Mouse (Mus musculus): ENCODE data around the gene Mfap3l. TPM values are rescaled to one million over a fixed set of nuclear protein-coding genes. Genes with fewer than 3 reads are reported as not detected.
"Not testable (repeated sequence)": the region's sequence is repeated elsewhere in the genome, so short reads cannot be mapped to it uniquely, and the experiment has no call there.

The Mfap3l gene
- polyA plus RNA-seq, 1 experiment = 39.8 TPM

GRCm38 (mm10) chr8:60649081-60649480 is 16.5 kb downstream of the Mfap3l start:
- no peak for DNase-seq (ENCODE audit: extremely low spot score in 1 of 2, low spot score in 1 of 2)

GRCm38 (mm10) chr8:60650119-60650518 is 17.5 kb downstream of the Mfap3l start:
- DNase-seq (ENCODE audit: extremely low spot score in 1 of 2, low spot score in 1 of 2) = no peak

DNA sequence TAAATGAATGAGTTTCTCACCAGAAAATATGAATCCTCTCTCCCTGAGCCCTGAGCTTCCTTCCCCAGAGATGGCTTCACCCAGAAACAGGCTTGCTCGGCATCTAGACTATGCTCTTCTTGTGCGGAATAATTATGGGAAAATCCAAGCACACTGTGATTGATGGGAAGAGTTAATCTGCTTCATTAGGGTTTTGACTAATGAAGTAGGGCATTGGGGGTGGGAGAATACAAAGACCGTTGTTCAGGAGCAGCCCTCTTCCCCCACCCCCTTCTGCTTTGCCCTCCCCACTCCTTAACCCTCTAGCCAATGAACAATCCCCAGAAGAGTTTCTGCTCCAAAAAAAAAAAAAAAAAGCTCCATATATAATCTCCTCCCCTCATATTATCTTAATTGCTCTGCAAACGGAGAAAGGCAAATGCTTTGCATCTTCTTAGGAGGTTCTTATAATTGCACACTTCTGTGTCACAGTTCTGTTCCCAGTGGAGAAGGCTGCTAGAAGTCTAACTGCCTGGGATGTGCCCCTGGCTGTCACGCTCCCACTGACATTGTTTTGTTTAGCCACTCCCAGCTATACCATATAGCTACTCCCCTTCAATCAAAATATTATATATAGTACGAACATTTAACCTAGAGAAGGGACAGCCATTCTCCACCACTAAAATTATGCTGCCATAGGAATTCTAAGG is 24.9 kb downstream of the Mfap3l start:
- no peak for DNase-seq (ENCODE audit: extremely low spot score in 1 of 2, low spot score in 1 of 2)

DNA sequence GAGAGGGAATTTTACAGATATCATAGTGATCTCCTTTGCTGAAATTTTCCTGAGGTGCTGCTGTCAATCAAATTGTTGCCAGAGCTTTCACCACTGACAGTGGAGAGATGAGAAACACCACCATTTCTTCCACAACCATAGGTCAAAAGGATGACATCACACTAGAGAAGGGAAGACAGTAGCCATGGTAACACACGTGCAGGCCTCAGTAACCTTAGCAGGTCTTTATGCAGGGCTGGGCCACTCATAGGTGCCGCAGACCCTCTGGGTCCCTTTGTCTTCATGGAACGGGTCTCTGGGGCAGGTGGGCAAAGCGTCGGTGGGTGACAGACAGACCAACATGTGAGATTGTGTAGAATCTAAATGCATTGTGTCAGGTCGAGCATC is 25.5 kb downstream of the Mfap3l start:
- DNase-seq (ENCODE audit: extremely low spot score in 1 of 2, low spot score in 1 of 2) = no peak

DNA sequence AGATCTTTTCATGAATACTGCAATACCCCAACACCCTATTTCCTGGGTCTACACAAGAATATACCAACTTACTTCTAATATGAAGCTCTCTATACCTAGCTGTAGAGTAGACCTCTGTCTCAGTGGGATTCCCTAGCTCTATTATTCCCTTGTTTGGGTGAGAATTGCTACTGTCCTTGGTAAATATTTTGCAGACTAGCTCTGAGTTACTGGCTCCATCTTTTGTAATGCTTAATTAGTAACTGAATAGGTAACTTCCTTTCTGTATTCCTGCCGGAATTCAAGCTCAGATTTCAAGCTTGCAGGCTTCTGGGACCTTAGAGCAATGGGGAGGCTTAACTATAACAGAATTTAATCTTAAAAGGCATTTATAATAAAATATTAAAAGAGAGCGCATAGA is 26.1 kb downstream of the Mfap3l start:
- DNase-seq (ENCODE audit: extremely low spot score in 1 of 2, low spot score in 1 of 2) = not testable (repeated sequence)

DNA sequence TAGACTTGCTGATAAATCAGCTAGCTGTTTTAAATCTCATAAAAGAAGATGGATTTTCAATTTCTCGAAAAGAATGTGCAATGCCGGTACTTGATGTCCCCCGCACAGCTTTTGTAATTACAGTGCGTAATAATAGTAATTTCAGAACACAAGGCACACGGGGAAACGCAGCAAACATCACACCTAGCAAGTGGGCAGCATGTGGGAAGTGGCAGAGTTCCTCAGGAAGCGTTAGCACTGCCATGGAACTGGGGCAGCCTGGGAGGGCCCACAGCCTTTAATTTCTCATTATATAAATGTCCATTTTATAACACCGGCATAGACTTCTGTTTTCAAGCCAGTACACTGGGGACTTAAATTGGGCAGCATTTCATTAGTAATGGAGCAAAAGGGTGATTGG is 27.1 kb downstream of the Mfap3l start:
- DNase-seq (ENCODE audit: extremely low spot score in 1 of 2, low spot score in 1 of 2) = peak; percentile 17 to 38

GRCm38 (mm10) chr8:60661191-60661590 is 28.6 kb downstream of the Mfap3l start:
- DNase-seq (ENCODE audit: extremely low spot score in 1 of 2, low spot score in 1 of 2) = no peak

DNA sequence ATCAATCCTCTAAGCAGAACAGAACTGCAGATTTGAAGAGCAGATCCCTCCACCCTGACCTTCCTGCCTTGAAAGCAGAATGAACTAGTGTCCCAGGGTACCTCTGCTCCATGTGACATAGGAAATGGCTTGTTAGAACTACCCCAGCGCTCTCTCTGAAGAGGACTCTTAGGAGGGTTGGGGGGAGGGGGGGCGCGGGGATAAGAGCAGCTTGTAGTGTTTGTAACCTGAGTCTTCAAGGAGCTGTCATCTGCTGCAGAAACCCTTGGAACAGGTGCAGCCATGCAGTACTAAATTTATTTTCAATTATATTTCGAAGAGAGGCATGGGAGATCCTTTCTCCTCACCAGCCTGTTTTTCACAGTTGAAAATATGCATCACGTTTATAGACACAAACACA is 30.9 kb downstream of the Mfap3l start:
- DNase-seq (ENCODE audit: extremely low spot score in 1 of 2, low spot score in 1 of 2) = no peak

DNA sequence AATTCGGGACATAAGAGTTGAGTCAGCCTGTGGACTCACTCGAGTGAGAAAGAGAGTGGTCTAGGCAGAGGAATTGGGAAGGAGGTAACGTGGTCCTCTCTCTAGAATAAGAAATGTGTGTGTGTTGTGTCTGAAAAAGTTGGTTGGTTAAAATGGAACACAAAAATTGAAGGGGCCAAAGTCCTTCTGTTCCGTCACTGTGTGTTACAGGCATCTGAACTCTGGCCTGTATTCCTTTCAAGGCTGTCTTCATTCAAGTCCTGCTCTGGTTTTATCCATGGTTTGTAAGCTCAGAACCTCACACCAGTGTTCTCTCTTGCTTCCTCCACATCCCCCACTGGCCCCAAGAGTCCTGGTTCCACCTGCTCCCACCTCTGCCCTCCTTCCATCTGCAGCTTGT is 33.2 kb downstream of the Mfap3l start:
- no peak for DNase-seq (ENCODE audit: extremely low spot score in 1 of 2, low spot score in 1 of 2)

DNA sequence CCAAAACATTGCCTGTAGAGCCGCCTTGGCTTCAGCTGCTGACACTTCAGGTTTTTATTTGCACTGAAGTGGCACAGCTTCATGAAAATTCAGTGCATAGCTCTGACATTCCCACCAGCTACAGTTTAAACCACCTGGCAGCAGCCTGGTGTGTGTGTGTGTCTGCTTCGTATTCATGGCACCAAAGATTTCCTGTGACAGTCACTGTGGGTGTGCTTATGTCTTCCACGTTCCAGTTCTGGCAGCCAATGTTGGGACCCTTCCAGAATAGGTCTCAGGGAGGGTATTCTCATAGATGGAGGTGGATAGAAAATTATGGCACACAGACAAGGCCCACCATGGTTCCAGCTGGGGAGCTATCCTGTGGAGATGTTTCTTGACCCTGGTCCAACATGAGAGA is 34.2 kb downstream of the Mfap3l start:
- peak; percentile 14 to 60 for DNase-seq (ENCODE audit: extremely low spot score in 1 of 2, low spot score in 1 of 2)

DNA sequence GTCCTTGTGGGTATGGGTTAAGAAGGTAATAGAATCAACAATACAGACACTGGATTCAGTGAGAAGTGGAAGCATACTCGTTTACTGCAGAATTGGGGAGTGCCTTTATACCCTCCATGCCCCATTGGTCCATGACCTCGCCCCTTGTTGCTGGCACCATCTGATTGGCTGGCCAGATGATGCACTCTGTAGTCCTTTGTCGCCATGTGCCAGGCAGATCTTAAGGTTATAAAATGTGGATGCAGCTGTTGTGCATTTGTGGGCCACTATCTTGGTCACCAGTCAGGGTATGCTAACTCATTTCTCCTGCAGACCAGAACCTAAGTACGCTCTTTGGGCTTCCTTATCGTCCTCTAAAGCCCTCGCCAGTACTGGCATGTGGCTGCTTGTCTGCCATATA is 46.0 kb downstream of the Mfap3l start:
- DNase-seq (ENCODE audit: extremely low spot score in 1 of 2, low spot score in 1 of 2) = no peak

GRCm38 (mm10) chr8:60681811-60682210 is 49.2 kb downstream of the Mfap3l start:
- DNase-seq (ENCODE audit: extremely low spot score in 1 of 2, low spot score in 1 of 2) = no peak

DNA sequence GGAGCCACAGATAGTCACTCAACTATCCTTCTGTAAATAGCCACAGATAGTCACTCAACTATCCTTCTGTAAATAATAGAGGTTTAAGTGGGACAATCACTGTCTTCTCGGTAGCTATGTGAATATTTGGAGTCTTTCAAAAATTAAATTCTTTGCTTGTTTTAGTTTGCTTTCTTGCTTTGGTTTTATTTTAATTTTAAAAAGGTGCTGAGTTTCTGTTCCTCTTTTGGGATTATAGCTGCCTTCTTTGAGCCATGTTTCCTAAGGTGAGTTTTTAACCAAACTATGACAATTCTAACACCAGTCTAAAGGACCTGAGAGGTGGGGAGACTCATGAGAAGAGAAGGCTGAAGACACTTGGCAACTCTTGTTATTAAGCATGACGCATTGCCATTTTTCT is 49.7 kb downstream of the Mfap3l start:
- DNase-seq (ENCODE audit: extremely low spot score in 1 of 2, low spot score in 1 of 2) = no peak

DNA sequence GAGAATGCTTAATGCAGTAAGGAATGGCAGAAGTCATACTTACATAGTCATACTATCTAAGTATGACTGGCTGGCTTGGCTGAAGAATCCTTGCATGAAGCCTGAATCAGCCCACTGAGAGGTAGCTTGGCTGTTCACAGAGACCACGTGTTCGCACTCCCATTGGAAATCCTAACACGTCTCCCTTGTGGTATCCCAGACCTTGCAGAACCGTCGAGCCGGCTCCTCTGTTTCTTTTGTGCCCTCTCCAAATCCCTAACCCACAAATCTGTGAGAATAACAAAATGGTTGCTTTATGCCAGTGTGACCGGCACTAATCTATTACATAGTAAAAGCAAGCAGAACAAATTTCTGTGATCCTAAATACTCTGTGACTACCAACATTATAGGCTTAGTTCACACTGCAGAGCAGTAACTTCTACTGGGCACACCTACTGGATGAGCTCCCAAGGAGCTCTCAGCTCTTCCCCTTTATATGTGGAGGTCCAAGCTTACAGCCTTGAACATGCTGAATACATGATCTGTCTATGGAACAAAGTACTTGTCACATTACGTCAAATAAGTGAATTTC is 79.0 kb downstream of the Mfap3l start:
- no peak for DNase-seq (ENCODE audit: extremely low spot score in 1 of 2, low spot score in 1 of 2)

- no peak for DNase-seq (ENCODE audit: extremely low spot score in 1 of 2, low spot score in 1 of 2)
These were observed 82.1 kb downstream of the Mfap3l start for GRCm38 (mm10) chr8:60714724-60715123.

DNA sequence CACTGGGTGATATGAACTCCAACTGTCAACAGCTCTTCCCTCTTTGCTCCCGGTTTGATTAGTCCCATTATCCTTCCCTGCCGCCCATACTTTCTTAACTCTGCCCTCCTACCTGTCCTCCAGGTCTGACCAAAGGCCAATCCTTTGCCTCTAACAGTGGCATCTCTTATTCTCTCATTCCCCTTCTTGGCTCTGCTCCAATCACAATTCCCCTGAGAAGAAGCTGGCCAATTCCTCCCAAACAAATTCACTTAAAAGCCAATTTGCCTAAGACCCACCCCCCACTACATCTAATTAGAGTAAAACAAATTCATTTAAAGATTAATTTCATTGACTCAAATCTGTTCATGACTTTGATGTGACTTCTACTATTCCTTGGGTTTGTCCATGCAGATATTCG is 86.1 kb downstream of the Mfap3l start:
- DNase-seq (ENCODE audit: extremely low spot score in 1 of 2, low spot score in 1 of 2) = no peak

Other genes with a start within 250 kb of the Mfap3l start
- not detected in 2 replicates for gene Gm10283, start 129.6 kb upstream of the Mfap3l start, polyA plus RNA-seq (2012; rRNA removed)
- gene Aadat, start 126.9 kb upstream of the Mfap3l start, polyA plus RNA-seq (2012; rRNA removed) = 0.36 and 0.46 TPM in 2 replicates